Mouse (Mus musculus) ES-Bruce4 (cell line): Measurements from ENCODE around the gene Ddah2.

Experiments used
- CTCF ChIP-seq: IDR thresholded peaks from one replicate; pipeline ENCODE4 v1.8.1; 2011; ENCODE audit warnings: low read depth, low read length
- EP300 ChIP-seq: IDR thresholded peaks from 2 replicates; pipeline ENCODE4 v1.6.1; 2011; ENCODE audit warnings: low read depth, low read length; ENCODE audit not compliant: insufficient read depth

DNA sequence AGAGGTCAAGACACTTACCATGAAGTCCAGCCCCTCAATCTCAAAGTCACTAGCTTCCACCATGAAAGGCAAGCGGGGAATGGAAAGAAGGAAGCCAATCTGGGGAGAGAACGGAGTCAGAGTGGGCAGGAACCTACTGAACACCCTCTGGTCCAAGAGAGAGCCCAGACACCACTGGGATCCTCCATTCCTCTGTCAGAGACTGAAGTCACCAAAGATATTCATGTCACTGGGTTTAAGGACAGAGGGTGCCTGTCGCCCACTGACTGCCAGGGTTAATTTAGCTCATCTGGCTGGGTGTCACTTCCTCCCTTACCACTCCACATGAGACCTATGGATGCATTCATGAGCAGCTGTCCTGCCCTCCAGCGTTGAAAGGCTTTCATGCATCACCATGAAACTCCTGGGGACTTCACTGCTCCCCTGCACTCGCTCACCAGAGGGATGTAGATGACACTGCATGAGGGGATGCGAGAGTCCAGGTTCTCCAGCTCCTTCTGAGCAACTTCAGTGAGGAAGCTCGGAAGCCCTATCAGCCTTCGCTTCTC lies 26.4 kb upstream of the Ddah2 start:
- TF ChIP-seq CTCF: no peak
- TF ChIP-seq EP300: no peak
